Mouse (Mus musculus): Measurements from ENCODE around the gene Zfp292. TPM values are rescaled to one million over a fixed set of nuclear protein-coding genes. Genes with fewer than 3 reads are reported as not detected.
A peak's percentile ranks its signal among the peaks of the same experiment; 100 is the strongest.

Zfp292 gene
- polyA plus RNA-seq, 1 experiment = 2.6 TPM

DNA sequence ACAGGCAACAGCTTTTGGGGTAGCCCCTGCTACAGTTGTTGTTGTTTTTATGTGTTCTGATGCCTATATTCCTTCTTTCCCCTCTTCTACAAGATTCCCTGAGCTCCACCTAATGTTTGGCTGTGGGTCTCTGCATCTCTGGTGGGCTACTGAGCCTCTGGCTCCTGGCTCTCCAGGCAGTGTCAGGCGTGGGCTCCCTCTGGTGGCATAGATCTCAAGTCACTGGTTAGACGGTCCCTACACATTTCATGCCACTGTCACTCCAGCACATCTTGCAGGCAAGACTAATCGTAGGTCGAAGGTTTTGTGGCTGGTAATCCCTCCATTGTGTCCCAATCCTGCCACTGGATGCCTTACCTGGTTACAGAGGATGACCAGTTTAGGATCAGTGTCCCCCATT lies 100.0 kb downstream of the Zfp292 start:
- WGBS = 30% methylated on average over 4 of the region's 4 CpGs
- H3K4me1 ChIP-seq (ENCODE audit: control insufficient read depth, insufficient read depth, low read length) = no peaks in the 10 kb centered on the region
- no peak overlapping the region for H3K4me3 ChIP-seq (replicated peaks; ENCODE audit: extremely low read depth, low read depth, low read length)
- TF ChIP-seq POLR2A (IDR thresholded peaks at IDR 0.05; ENCODE audit: borderline replicate concordance, extremely low read depth, low read depth, low read length) = no peak
- TF ChIP-seq CTCF (IDR thresholded peaks at IDR 0.05; ENCODE audit: insufficient read depth, low read length) = no peak
- no peak for DNase-seq

GRCm38 (mm10) chr4:34777677-34778527 lies 104.9 kb downstream of the Zfp292 start, which contains the start of gene Smim8:
Smim8 (minus strand) TSS chr4:34778423.
- 4% methylated on average over 40 of the region's 40 CpGs for WGBS
- no peaks in the 10 kb centered on the region for H3K4me1 ChIP-seq (ENCODE audit: control insufficient read depth, insufficient read depth, low read length)
- peak within 1 kb of the TSS; percentile 79 for H3K4me3 ChIP-seq (replicated peaks; ENCODE audit: extremely low read depth, low read depth, low read length)
- TF ChIP-seq POLR2A (IDR thresholded peaks at IDR 0.05; ENCODE audit: borderline replicate concordance, extremely low read depth, low read depth, low read length) (peak; percentile 83; the same call in 1 of the 2 replicates), CTCF (IDR thresholded peaks at IDR 0.05; ENCODE audit: insufficient read depth, low read length) (peak; percentile 61)
- peak; percentile 90 for DNase-seq

- no peak for DNase-seq
These were observed 110.9 kb downstream of the Zfp292 start for GRCm38 (mm10) chr4:34771652-34772371.

DNA sequence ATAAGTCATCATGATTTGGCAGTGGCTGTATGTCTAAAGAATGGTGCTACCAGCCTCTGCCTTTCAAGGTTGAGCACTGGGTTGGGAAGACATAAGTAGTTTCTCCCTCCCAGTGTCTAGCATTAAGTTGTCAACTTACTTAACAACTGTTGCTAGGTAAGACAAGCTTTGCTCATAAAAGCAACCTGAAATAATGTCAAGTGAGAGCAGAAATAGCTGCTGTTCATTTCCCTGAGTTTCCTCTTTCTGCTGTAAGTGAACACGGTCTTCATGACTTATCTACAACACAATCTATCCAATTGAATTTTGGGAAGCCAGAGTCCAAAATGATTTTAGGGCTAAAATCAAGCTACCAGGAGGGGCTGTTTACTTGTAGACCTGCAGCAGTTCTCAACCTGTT lies 126.6 kb downstream of the Zfp292 start, which contains the start of gene Gm136:
TSS of gene Gm136 (minus strand) at position 101 of the 400 bp plus-strand sequence.
- no peaks in the 10 kb centered on the region for H3K4me1 ChIP-seq (ENCODE audit: control insufficient read depth, insufficient read depth, low read length)
- 76% methylated on average over 1 of the region's 1 CpGs for WGBS
- TF ChIP-seq POLR2A (IDR thresholded peaks at IDR 0.05; ENCODE audit: borderline replicate concordance, extremely low read depth, low read depth, low read length) = no peak
- TF ChIP-seq CTCF (IDR thresholded peaks at IDR 0.05; ENCODE audit: insufficient read depth, low read length) = no peak
- no peak for DNase-seq
- H3K4me3 ChIP-seq (replicated peaks; ENCODE audit: extremely low read depth, low read depth, low read length) = no peak within 1 kb of the TSS

More at GRCm38 (mm10) chr4:34771652-34772371, 110.9 kb downstream of the Zfp292 start:
- TF ChIP-seq CTCF (IDR thresholded peaks at IDR 0.05; ENCODE audit: insufficient read depth, low read length) = no peak
- TF ChIP-seq POLR2A (IDR thresholded peaks at IDR 0.05; ENCODE audit: borderline replicate concordance, extremely low read depth, low read depth, low read length) = no peak
- WGBS = 35% methylated on average over 8 of the region's 8 CpGs
- no peaks in the 10 kb centered on the region for H3K4me1 ChIP-seq (ENCODE audit: control insufficient read depth, insufficient read depth, low read length)
- no peak overlapping the region for H3K4me3 ChIP-seq (replicated peaks; ENCODE audit: extremely low read depth, low read depth, low read length)

Other genes starting within 250 kb of the Zfp292 start
- gene Slc35a1, start 195.5 kb downstream of the Zfp292 start, polyA plus RNA-seq (2012; rRNA removed) = 8.1 and 11.7 TPM in 2 replicates
- 5.7 and 7.1 TPM in 2 replicates for gene Cfap206, start 152.8 kb downstream of the Zfp292 start, polyA plus RNA-seq (2012; rRNA removed)
- gene Gm136, start 126.7 kb downstream of the Zfp292 start, polyA plus RNA-seq (2012; rRNA removed) = not detected in 2 replicates
- gene Smim8, start 104.5 kb downstream of the Zfp292 start, polyA plus RNA-seq (2012; rRNA removed) = 1.9 and 3.1 TPM in 2 replicates
- not detected in 2 replicates for gene Cga, start 10.8 kb upstream of the Zfp292 start, polyA plus RNA-seq (2012; rRNA removed)

Measured in lung, adult 2 months (tissue).